Mouse (Mus musculus) urinary bladder, postnatal 36 days (tissue): ENCODE results near the gene Rab11fip5.

ENCODE experiments used
- DNase-seq, 2 experiments: peaks; one replicate each; pipeline ENCODE4 v3.0.0; 2022; ENCODE audit warnings: low spot score in 2 of 2, mixed read lengths in 1 of 2

Rab11fip5 gene

GRCm38 (mm10) chr6:85373066-85373860 is 1.2 kb downstream of the Rab11fip5 start:
- DNase-seq = no peak

- no peak for DNase-seq
Measured at GRCm38 (mm10) chr6:85372496-85372895, 1.9 kb downstream of the Rab11fip5 start.

DNA sequence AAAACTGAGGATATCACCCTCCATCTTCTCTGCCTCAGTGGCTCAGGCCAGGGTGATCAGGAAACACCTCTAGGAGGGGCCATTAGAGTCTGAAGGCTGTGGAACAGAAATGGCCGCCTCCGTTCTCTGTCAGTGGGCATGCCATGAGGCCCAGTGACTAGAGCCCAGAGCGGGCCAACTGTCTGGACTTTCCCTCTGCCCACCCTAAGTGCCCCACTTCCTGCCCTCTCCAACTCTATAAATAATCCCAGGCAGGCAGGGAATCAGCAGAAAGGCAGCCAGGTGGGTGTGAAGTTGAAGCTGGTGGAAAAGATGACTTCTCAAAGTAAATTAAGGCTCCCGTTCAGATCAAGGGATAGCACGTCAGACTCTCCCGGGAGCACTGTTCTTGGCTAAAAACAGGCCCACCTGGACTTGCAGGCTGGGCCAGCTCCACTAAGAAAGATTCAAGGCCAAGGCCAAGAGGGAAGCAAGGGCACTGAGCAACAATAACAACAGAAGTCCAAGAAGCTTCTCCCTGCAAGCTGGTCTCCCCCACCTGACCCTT is 2.5 kb downstream of the Rab11fip5 start:
- no peak for DNase-seq

GRCm38 (mm10) chr6:85370666-85371430 is 3.6 kb downstream of the Rab11fip5 start:
- no peak for DNase-seq

DNA sequence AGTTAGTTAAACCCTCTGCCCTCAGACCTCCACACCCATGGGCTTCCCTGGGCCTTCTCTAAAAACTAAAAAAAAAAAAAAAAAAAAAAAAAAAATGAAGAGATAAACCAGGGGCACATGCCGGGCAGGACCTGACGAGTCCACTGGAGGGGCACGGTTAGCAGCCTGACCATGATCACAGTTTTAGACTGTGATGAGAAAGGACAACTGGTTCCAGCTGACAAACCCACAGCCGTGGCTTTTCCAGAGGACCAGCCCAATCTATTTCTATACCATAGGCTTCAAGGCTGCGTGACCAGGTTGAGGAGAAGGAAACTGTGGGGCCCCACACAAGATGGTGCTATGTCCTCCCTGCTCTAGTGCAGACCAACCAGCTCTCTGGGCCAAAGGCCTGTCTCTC is 4.4 kb downstream of the Rab11fip5 start:
- DNase-seq = no peak

GRCm38 (mm10) chr6:85369181-85369860 is 5.1 kb downstream of the Rab11fip5 start:
- DNase-seq = peak in 1 of 2 experiments; percentile 66

DNA sequence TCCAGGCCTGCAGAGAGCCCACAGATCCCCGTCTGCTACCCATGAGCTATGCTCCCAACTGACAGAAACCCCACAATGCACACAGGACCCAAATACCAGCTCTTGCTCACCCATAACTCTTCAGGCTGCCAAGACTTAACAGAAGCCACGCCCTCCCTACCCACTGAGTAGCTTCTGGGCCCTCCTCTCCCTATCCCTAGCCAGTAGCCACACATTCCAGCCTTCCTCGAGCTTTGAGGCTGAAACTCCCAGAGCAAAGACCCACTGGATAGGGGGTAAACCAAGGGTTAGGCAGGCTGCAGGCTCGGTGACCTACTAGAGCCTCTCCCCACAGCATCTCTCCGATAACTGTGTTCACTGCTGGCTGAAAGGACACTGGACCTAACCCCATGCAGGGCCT is 5.7 kb downstream of the Rab11fip5 start:
- DNase-seq = no peak

DNA sequence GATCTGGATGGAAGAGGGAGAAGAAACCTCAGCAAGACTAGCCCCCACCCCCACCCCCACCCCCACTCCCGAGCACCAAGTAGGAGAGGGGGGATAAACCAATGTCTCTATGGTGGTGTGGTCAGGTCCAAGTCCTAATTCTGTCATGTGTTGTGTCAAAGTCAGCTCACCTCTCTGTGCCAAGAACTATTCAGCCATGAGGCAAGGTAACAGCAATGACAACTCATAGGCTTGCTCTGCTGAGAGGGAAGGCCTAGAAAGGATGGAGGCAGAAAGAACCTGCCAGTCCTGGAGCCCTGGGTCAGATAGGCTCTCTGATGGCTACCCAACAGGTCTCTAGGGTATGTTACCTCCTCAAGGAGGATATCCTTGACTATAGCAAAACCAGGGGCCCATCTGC is 6.3 kb downstream of the Rab11fip5 start:
- no peak for DNase-seq

DNA sequence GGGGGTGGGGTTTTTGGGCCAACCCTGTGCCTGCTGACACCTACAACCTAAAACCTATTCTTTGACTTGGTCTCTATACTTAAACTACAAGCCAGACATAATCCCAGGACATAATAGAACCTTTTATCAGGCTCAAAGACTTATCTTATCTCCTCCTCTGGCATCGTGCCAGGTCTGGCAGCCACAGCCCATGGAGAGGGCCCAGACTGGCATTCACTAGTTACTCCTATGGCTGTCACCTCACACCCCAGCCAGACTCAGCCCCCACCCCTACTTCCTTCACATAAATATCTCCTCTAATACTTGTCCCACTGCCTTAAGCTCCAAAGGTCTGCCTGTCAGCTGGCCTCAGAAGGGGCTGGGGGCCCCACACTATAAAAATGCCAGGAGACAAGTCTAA is 8.0 kb downstream of the Rab11fip5 start:
- DNase-seq = no peak

- no peak for DNase-seq
Measured at GRCm38 (mm10) chr6:85364439-85364838, 10.0 kb downstream of the Rab11fip5 start.

DNA sequence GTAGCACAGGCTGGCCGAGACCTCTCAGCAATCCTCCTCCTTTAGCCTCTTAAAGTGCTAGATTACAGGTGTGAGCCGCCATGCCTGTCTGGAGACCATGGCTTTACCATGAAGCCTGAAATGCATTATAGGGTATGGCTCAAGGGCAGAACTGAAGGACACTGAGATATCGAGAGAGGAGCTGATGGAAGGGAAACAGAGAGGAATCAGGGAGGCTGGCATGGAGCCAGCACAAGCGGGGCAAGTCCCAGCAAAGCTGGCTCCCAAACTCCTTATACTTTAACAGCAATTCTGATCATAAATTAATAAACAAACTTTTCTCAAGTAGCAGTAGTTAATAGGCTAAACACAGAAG is 10.6 kb downstream of the Rab11fip5 start:
- DNase-seq = no peak

- DNase-seq = no peak
Measured at GRCm38 (mm10) chr6:85363231-85363905, 11.1 kb downstream of the Rab11fip5 start.

DNA sequence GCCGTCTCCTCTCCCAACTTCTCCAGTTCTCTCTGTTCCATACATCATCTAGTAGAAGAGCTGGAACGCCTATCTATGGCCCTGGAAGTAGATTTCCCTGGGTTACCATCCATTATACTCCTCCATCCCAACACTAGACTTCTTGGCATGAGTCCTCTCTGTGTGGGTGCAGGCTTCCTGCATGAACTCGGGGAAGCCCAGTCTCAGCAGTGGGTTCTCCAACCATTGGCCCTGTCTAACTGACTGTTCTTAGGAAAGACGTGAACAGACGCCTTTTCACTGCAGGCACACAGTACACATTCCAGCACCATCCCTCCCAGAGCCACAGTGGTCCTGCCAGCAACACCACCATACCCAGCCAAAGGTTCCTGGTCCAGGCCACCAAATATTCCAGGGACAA is 11.8 kb downstream of the Rab11fip5 start:
- DNase-seq = no peak

DNA sequence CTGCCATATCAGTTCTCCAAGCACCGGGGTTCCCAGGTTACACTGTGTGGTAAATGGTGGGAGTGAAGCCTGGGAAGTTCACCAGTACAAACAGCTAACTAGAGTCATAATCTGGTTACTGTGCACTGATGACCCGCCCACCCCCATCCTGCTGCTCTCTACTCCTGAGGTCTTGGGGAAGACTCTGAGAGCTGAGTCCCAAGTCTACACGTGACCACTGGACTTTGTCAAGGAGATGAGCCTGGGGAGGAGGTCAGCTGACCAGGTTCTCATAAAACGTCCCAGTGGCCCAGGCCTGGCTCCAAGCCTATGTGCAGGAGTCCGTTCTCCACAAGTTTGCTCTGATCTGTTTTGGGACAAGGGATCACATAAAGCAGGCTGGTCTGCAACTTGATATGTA is 14.1 kb downstream of the Rab11fip5 start:
- no peak for DNase-seq

GRCm38 (mm10) chr6:85358877-85359276 is 15.6 kb downstream of the Rab11fip5 start:
- DNase-seq = no peak

- no peak for DNase-seq
Measured at GRCm38 (mm10) chr6:85356682-85357465, 17.6 kb downstream of the Rab11fip5 start.

- no peak for DNase-seq
Measured at GRCm38 (mm10) chr6:85355753-85356152, 18.7 kb downstream of the Rab11fip5 start.

- no peak for DNase-seq
Measured at GRCm38 (mm10) chr6:85354709-85355108, 19.7 kb downstream of the Rab11fip5 start.

- DNase-seq = no peak
Measured at GRCm38 (mm10) chr6:85353706-85354105, 20.7 kb downstream of the Rab11fip5 start.

- DNase-seq = no peak
Measured at GRCm38 (mm10) chr6:85350157-85350556, 24.3 kb downstream of the Rab11fip5 start.

- peak in 1 of 2 experiments; percentile 57 for DNase-seq
Measured at GRCm38 (mm10) chr6:85349246-85349645, 25.2 kb downstream of the Rab11fip5 start.
